ENCODE assay signal across 8 mouse cellular contexts in the genomic region with DNA sequence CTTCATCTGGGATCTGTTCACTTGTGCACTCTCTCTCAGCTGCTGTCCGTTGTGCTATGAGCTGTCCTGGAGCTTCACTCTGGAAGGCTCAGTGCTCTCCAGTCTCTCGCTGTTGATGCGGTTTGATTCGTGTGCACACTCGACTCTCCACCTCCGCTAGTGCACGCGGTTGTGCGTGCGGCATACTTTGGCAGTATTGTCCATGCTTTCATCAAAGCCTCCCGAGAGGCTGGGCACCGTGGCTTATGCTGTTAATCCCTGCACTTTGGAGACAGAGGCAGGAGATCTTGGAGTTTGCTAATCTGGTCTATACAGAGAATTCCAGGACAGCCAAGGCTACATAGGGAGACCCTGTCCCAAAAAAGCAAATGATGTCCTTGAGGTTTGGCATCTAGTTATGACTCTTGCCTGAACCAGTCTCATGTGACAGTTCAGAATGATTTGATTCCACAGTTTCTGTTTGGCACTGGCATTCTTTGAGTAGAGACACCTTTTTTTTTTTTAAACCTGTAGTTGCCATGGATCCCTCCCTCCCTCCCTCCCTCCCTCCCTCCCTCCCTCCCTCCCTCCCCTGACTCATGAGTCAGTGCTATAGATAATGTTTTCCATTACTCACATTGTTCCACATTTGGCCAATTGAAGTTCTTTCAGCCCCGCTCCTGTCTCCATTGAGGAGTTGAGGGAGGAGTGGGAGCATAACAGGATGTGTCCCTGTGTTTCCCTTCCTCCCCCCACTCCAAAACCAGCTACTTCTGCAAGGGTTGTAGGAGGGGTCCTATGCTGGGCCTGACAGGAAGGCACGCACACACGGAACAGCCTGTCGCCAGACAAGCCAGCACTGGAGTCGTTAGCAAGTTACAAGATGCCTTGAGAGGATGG.
A peak's percentile ranks its signal among the peaks of the same experiment; 100 is the strongest.
DNase-seq lines count a peak whose midpoint lies in the region; ATAC-seq and TF ChIP-seq lines count a peak whose summit lies in the region.

No protein-coding gene starts in this region.

- no peak overlapping the region for H3K9ac ChIP-seq in kidney, embryonic 15.5 days
- H3K9ac ChIP-seq in CH12.LX (ENCODE audit: insufficient read depth, low read depth): no peak overlapping the region
- H3K9ac ChIP-seq in heart, embryonic 16.5 days (ENCODE audit: low read length): no peak overlapping the region; the same call in 1 of the 2 replicates
- H3K9ac ChIP-seq in liver, embryonic 11.5 days (ENCODE audit: low read depth, low read length): no peak overlapping the region

- no peak for TF ChIP-seq CTCF in CH12.LX (conservative IDR thresholded peaks at IDR 0.05 in 1 of 2, IDR thresholded peaks at IDR 0.05 in 1 of 2; ENCODE audit: low read depth in 2 of 2, low read length in 2 of 2)

- H3K79me2 ChIP-seq in CH12.LX (replicated peaks; ENCODE audit: control insufficient read depth, extremely low read depth, insufficient read depth, poor library complexity, severe bottlenecking): no peaks in the 10 kb centered on the region

- 0 out of 2 replicates have a peak, but pooled peaks have one; percentile 19 for ATAC-seq in kidney, embryonic 15.5 days (replicated peaks; ENCODE audit: low FRiP score)
- peak; percentile 47 for ATAC-seq in heart, embryonic 16.5 days (replicated peaks; ENCODE audit: extremely low read depth, insufficient read depth, low FRiP score)
- ATAC-seq in liver, embryonic 11.5 days (replicated peaks; ENCODE audit: low FRiP score): no peak

- H3K4me3 ChIP-seq in kidney, embryonic 15.5 days (replicated peaks): no peak overlapping the region
- H3K4me3 ChIP-seq in CH12.LX (replicated peaks in 1 of 3; ENCODE audit: low read depth in 2 of 3, low read length in 2 of 3, poor library complexity in 1 of 3): no peak overlapping the region
- H3K4me3 ChIP-seq in heart, embryonic 16.5 days (ENCODE audit: low read length): no peak overlapping the region
- H3K4me3 ChIP-seq in liver, embryonic 11.5 days (ENCODE audit: low read depth, low read length): no peak overlapping the region

- peak overlapping the region; percentile 54 for H3K27ac ChIP-seq in kidney, embryonic 15.5 days
- no peak overlapping the region for H3K27ac ChIP-seq in CH12.LX (ENCODE audit: insufficient read depth, low read depth)
- peak overlapping the region; percentile 87 for H3K27ac ChIP-seq in heart, embryonic 16.5 days (ENCODE audit: low read length)
- peak overlapping the region; percentile 48; the same call in 1 of the 2 replicates for H3K27ac ChIP-seq in liver, embryonic 11.5 days (ENCODE audit: low read depth, low read length)

- in situ Hi-C loops in CH12.LX (cut with MboI; ENCODE audit: low pct_ligation_motif_present, low pct_unique_long_range_greater_than_20kb, low sequenced_read_pairs): no loop called here

- no peak for TF ChIP-seq RAD21 in CH12.LX (IDR thresholded peaks at IDR 0.05; ENCODE audit: low read depth, low read length)

- 71% methylated on average over 17 of the region's 17 CpGs for WGBS in kidney, embryonic 15.5 days
- 42% methylated on average over 17 of the region's 17 CpGs for WGBS in heart, embryonic 16.5 days
- 83% methylated on average over 17 of the region's 17 CpGs for WGBS in liver, embryonic 11.5 days

- H3K4me2 ChIP-seq in kidney, embryonic 15.5 days: no peak overlapping the region
- H3K4me2 ChIP-seq in CH12.LX (ENCODE audit: insufficient read depth, low read depth, poor library complexity, severe bottlenecking): no peak overlapping the region
- H3K4me2 ChIP-seq in heart, embryonic 16.5 days (ENCODE audit: low read depth, low read length): peak overlapping the region; percentile 31
- H3K4me2 ChIP-seq in liver, embryonic 11.5 days: no peak overlapping the region; the same call in 1 of the 2 replicates

- H3K9me3 ChIP-seq in kidney, embryonic 15.5 days (replicated peaks): no peaks in the 10 kb centered on the region
- no peaks in the 10 kb centered on the region for H3K9me3 ChIP-seq in CH12.LX (replicated peaks; ENCODE audit: low read length)
- H3K9me3 ChIP-seq in heart, embryonic 16.5 days (replicated peaks; ENCODE audit: control insufficient read depth, low read length): no peaks in the 10 kb centered on the region
- no peaks in the 10 kb centered on the region for H3K9me3 ChIP-seq in liver, embryonic 11.5 days (ENCODE audit: control insufficient read depth, low read length)

- DNase-seq in kidney, postnatal 14 days: no peak
- peak; percentile 21 for DNase-seq in CH12.LX (ENCODE audit: extremely low read depth)
- DNase-seq in brain, adult 2 months (ENCODE audit: low read depth, low spot score): peak; percentile 86
- no peak for DNase-seq in liver, embryonic 11.5 days (ENCODE audit: low spot score)
- DNase-seq in right cerebral cortex, postnatal 25 days: peak; percentile 52
- DNase-seq in cerebellum, adult 8-10 months: no peak

- TF ChIP-seq EP300 in CH12.LX (IDR thresholded peaks at IDR 0.05; ENCODE audit: low read length): no peak

- H3K4me1 ChIP-seq in kidney, embryonic 15.5 days: peaks cover 71% of the 10 kb centered on the region
- peaks cover 10 to 26% of the 10 kb centered on the region in 2 experiments for H3K4me1 ChIP-seq in CH12.LX (ENCODE audit: control insufficient read depth in 1 of 2, insufficient read depth in 2 of 2)
- H3K4me1 ChIP-seq in heart, embryonic 16.5 days (ENCODE audit: control insufficient read depth, insufficient read depth, low read length): peaks cover 90% of the 10 kb centered on the region
- peaks cover 23% of the 10 kb centered on the region for H3K4me1 ChIP-seq in liver, embryonic 11.5 days (replicated peaks; ENCODE audit: control insufficient read depth, insufficient read depth, low read length)

- TF ChIP-seq POLR2A in CH12.LX (IDR thresholded peaks at IDR 0.05; ENCODE audit: low read depth, low read length): no peak

- H3K27me3 ChIP-seq in kidney, embryonic 15.5 days: no peaks in the 10 kb centered on the region
- no peaks in the 10 kb centered on the region for H3K27me3 ChIP-seq in CH12.LX (replicated peaks)
- no peaks in the 10 kb centered on the region for H3K27me3 ChIP-seq in heart, embryonic 16.5 days (ENCODE audit: control insufficient read depth, insufficient read depth, low read length)
- no peaks in the 10 kb centered on the region for H3K27me3 ChIP-seq in liver, embryonic 11.5 days (replicated peaks; ENCODE audit: control insufficient read depth, insufficient read depth, low read length)

- peaks cover 24% of the 10 kb centered on the region for H3K36me3 ChIP-seq in kidney, embryonic 15.5 days
- peaks cover 19 to 86% of the 10 kb centered on the region in 2 experiments for H3K36me3 ChIP-seq in CH12.LX (replicated peaks in 1 of 2; ENCODE audit: control insufficient read depth in 1 of 2, insufficient read depth in 1 of 2, low read length in 1 of 2)
- peaks cover 4% of the 10 kb centered on the region for H3K36me3 ChIP-seq in heart, embryonic 16.5 days (ENCODE audit: control insufficient read depth, insufficient read depth)
- no peaks in the 10 kb centered on the region for H3K36me3 ChIP-seq in liver, embryonic 11.5 days (ENCODE audit: control insufficient read depth, insufficient read depth, low read length)

- dilution Hi-C loops in CH12.LX (cut with MboI; ENCODE audit: extremely low pct_ligation_motif_present, extremely low pct_unique_long_range_greater_than_20kb, low sequenced_read_pairs): no loop called here

TF ChIP-seq in CH12.LX, 34 proteins besides CTCF, POLR2A, EP300 and RAD21:
- TF ChIP-seq ETS1 (conservative IDR thresholded peaks at IDR 0.05; ENCODE audit: low read depth, low read length): no peak
- TF ChIP-seq GABPA (IDR thresholded peaks at IDR 0.05; ENCODE audit: insufficient replicate concordance, low read depth, low read length): no peak
- TF ChIP-seq MXI1 (IDR thresholded peaks at IDR 0.05; ENCODE audit: low read depth, low read length): no peak
- no peak for TF ChIP-seq E2F4 (IDR thresholded peaks at IDR 0.05; ENCODE audit: insufficient replicate concordance, low read depth, low read length)
- no peak for TF ChIP-seq POLR2AphosphoS2 (IDR thresholded peaks at IDR 0.05; ENCODE audit: low read depth, low read length)
- no peak for TF ChIP-seq ZMIZ1 (IDR thresholded peaks at IDR 0.05; ENCODE audit: low read depth, low read length)
TF ChIP-seq in CH12.LX: peak in this region for 0.

Comparison
In these comparisons a context has a peak if more than half of its experiments do, and no peak if none do; other contexts are left out.
1. DNase-seq: peak in CH12.LX (single experiment), brain, adult 2 months (single experiment) and right cerebral cortex, postnatal 25 days (single experiment); none in kidney, postnatal 14 days (single experiment), liver, embryonic 11.5 days (single experiment) and cerebellum, adult 8-10 months (single experiment).